Mouse (Mus musculus): ENCODE data around the gene 1700042G07Rik.
A peak's percentile ranks its signal among the peaks of the same experiment; 100 is the strongest.

- no peak for TF ChIP-seq CTCF (IDR thresholded peaks at IDR 0.05; ENCODE audit: extremely low read depth, insufficient read depth, low read length)
- peak; percentile 33; the same call in 1 of the 2 replicates for TF ChIP-seq POLR2A (IDR thresholded peaks at IDR 0.05; ENCODE audit: extremely low read depth, insufficient read depth, low read length)
These were observed 2.8 kb downstream of the 1700042G07Rik start for GRCm38 (mm10) chr4:116175711-116176542.

Data from cortical plate, adult 2 months (tissue).